Mouse (Mus musculus) induced T-regulatory cell, adult 2 months (primary cell): ENCODE results near the gene Wnt2b.

ENCODE experiments used
- DNase-seq: peaks from one replicate; pipeline ENCODE4 v3.0.0-alpha.2; 2012; ENCODE audit warnings: low read depth

Wnt2b gene

DNA sequence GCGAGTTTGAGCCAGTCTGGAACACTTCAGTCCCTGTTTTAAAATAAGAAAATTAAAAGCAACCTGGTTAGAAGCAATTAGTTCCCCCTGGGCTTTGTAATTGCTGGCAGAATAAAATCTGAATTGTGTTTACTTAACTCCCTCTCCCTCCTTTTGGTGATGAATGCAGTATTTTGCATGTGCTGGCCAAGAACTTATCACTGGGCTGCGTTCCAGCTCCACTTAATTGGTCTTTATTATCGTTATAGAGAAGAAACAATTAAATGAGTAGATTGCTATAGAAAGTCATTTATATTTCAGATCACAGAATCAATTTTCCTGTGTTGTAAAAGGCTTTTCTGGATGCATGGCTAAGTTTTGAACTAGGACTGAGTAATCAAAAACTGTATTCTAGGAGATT lies 65.6 kb downstream of the Wnt2b start:
- no peak for DNase-seq
